Mouse (Mus musculus): ENCODE measurements around the gene Sucla2. TPM values are rescaled to one million over a fixed set of nuclear protein-coding genes. Genes with fewer than 3 reads are reported as not detected.

The Sucla2 gene
- polyA plus RNA-seq, 1 experiment = 29.9 TPM

GRCm38 (mm10) chr14:73632648-73633263, 107.6 kb downstream of the Sucla2 start:
- Histone ChIP-seq H3K27ac (ENCODE audit: control insufficient read depth, insufficient read depth, low read depth, low read length, poor library complexity) (no peak overlapping the region), H3K4me3 (replicated peaks; ENCODE audit: control insufficient read depth, low read depth, low read length) (no peak overlapping the region), H3K4me1 (ENCODE audit: control insufficient read depth, insufficient read depth, low read length) (no peaks in the 10 kb centered on the region)
- 23% methylated on average over 9 of the region's 9 CpGs for WGBS
- TF ChIP-seq POLR2A (IDR thresholded peaks at IDR 0.05; ENCODE audit: borderline replicate concordance, control insufficient read depth, low read depth, low read length) = no peak
- no peak for TF ChIP-seq CTCF (IDR thresholded peaks at IDR 0.05; ENCODE audit: control insufficient read depth, insufficient read depth, low read length)

GRCm38 (mm10) chr14:73634356-73634755, 109.2 kb downstream of the Sucla2 start:
- WGBS = 81% methylated on average over 3 of the region's 3 CpGs
- Histone ChIP-seq H3K4me1 (ENCODE audit: control insufficient read depth, insufficient read depth, low read length) (no peaks in the 10 kb centered on the region), H3K27ac (ENCODE audit: control insufficient read depth, insufficient read depth, low read depth, low read length, poor library complexity) (no peak overlapping the region), H3K4me3 (replicated peaks; ENCODE audit: control insufficient read depth, low read depth, low read length) (no peak overlapping the region)
- TF ChIP-seq CTCF (IDR thresholded peaks at IDR 0.05; ENCODE audit: control insufficient read depth, insufficient read depth, low read length) = no peak
- no peak for TF ChIP-seq POLR2A (IDR thresholded peaks at IDR 0.05; ENCODE audit: borderline replicate concordance, control insufficient read depth, low read depth, low read length)

DNA sequence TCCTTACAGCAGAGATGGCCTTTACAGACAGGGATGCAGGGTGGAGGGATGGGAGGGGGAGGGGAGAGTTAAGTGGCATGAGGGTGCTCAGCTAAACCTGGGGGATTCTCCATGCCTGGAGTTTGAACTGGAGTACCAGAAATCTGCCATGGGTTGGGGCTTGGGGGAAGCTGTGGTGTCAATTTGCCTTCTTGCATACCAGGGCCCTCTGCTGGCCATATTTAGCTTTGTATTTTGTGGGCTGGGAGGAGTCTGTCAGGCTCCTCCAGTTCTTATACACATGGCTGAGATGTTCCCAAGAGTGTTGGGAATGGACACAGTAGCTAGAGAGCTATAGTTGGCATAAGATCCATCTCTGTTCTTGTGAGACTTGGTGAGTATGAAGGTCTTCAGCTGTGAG, 112.3 kb downstream of the Sucla2 start:
- Histone ChIP-seq H3K4me1 (ENCODE audit: control insufficient read depth, insufficient read depth, low read length) (no peaks in the 10 kb centered on the region), H3K27ac (ENCODE audit: control insufficient read depth, insufficient read depth, low read depth, low read length, poor library complexity) (no peak overlapping the region), H3K4me3 (replicated peaks; ENCODE audit: control insufficient read depth, low read depth, low read length) (no peak overlapping the region)
- TF ChIP-seq POLR2A (IDR thresholded peaks at IDR 0.05; ENCODE audit: borderline replicate concordance, control insufficient read depth, low read depth, low read length) = no peak
- TF ChIP-seq CTCF (IDR thresholded peaks at IDR 0.05; ENCODE audit: control insufficient read depth, insufficient read depth, low read length) = no peak

Other genes with a start within 250 kb of the Sucla2 start
- 21.3 and 27.0 TPM in 2 replicates for gene Rb1, start 199.5 kb upstream of the Sucla2 start, polyA plus RNA-seq (2011; ENCODE audit: insufficient read depth, insufficient read length, low replicate concordance, missing spikeins)
- 138 and 235 TPM in 2 replicates for gene Itm2b, start 140.0 kb upstream of the Sucla2 start, polyA plus RNA-seq (2011; ENCODE audit: insufficient read depth, insufficient read length, low replicate concordance, missing spikeins)
- gene Med4, start 15.3 kb upstream of the Sucla2 start, polyA plus RNA-seq (2011; ENCODE audit: insufficient read depth, insufficient read length, low replicate concordance, missing spikeins) = 19.8 and 38.1 TPM in 2 replicates
- gene Nudt15, start 22.9 kb downstream of the Sucla2 start, polyA plus RNA-seq (2011; ENCODE audit: insufficient read depth, insufficient read length, low replicate concordance, missing spikeins) = 2.4 and 2.6 TPM in 2 replicates
- not detected in 2 replicates for gene Gm21750, start 135.9 kb downstream of the Sucla2 start, polyA plus RNA-seq (2011; ENCODE audit: insufficient read depth, insufficient read length, low replicate concordance, missing spikeins)